Mouse (Mus musculus) hindbrain, embryonic 11.5 days (tissue): ENCODE results near the gene Opa3. TPM values are rescaled to one million over a fixed set of nuclear protein-coding genes. Genes with fewer than 3 reads are reported as not detected.
A peak's percentile ranks its signal among the peaks of the same experiment; 100 is the strongest.

Experiments used
- ATAC-seq: fragments of 200-750 bp; cut with Nextera tagmentation; 2 replicates; pipeline ENCODE4 v1.8.0; 2017; ENCODE audit warnings: mild to moderate bottlenecking, moderate TSS enrichment, moderate library complexity; ENCODE audit not compliant: low FRiP score
- DNase-seq: peaks from one replicate; pipeline ENCODE4 v3.0.0-alpha.2; 2015; ENCODE audit warnings: low spot score
- H3K27ac ChIP-seq: fragments of 300-500 bp; sonication (generic); 2 replicates; pipeline ENCODE4 v1.5.1; 2014; ENCODE audit warnings: mild to moderate bottlenecking, low read depth, low read length
- H3K27me3 ChIP-seq: fragments of 300-500 bp; sonication (generic); 2 replicates; pipeline ENCODE4 v1.6.1; 2014; ENCODE audit warnings: mild to moderate bottlenecking, low read length, moderate library complexity, mixed read lengths; ENCODE audit not compliant: control insufficient read depth, insufficient read depth
- H3K36me3 ChIP-seq: fragments of 300-500 bp; sonication (generic); 2 replicates; pipeline ENCODE4 v1.6.1; 2014; ENCODE audit warnings: mild to moderate bottlenecking, low read length, moderate library complexity, mixed read lengths; ENCODE audit not compliant: control insufficient read depth, insufficient read depth
- H3K4me1 ChIP-seq: fragments of 300-500 bp; sonication (generic); replicated peaks from 2 replicates; pipeline ENCODE4 v1.6.1; 2014; ENCODE audit warnings: low read length, mixed read lengths; ENCODE audit not compliant: control insufficient read depth, insufficient read depth
- H3K4me2 ChIP-seq: fragments of 300-500 bp; sonication (generic); replicated peaks from 2 replicates; pipeline ENCODE4 v1.6.1; 2014; ENCODE audit warnings: mild to moderate bottlenecking, low read depth, low read length
- H3K4me3 ChIP-seq: fragments of 300-500 bp; sonication (generic); 2 replicates; pipeline ENCODE4 v1.5.1; 2014; ENCODE audit warnings: low read depth, low read length
- H3K9ac ChIP-seq: fragments of 300-500 bp; sonication (generic); 2 replicates; pipeline ENCODE4 v1.6.1; 2014; ENCODE audit warnings: low read depth, low read length
- H3K9me3 ChIP-seq: fragments of 300-500 bp; sonication (generic); 2 replicates; pipeline ENCODE4 v1.6.1; 2016; ENCODE audit warnings: low read length; ENCODE audit not compliant: control insufficient read depth
- WGBS: fragments of 180-500 bp; shearing (Covaris S2); extraction: QIAGEN DNeasy Blood & Tissue Kit; methylation state at CpG from one replicate; pipeline ENCODE4 v1.1.7; 2014; 5-methylcytosine and 5-hydroxymethylcytosine counted together
- polyA plus RNA-seq: library from polyadenylated mRNA; unstranded; fragments of >200 nt; fragmentation: Nextera tagmentation; extraction: Ambion mirVana; gene quantifications from 2 replicates; pipeline ENCODE4 v1.2.1, GENCODE M21; 2014

Opa3 gene
- polyA plus RNA-seq, 1 experiment from 2014 or later, result 42.2 TPM

DNA sequence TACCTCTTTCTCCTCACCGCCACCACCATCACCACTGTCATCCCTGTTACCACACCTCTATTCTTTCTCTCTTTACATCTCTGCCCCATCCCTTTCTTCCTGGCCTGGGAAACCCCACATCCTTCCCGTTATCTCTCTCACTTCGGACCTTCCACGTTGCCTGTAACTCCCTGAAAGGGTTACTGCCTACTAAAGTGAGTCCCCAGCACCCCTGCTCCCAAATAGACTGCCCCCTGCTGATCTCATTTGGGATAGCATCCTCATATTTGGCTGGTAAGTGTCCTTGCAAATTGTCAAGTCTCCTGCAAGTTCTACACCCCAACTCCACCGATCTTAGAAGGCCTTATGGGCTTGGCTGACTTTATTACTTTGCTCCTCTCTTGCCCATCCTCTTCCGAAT lies 31.5 kb upstream of the Opa3 start:
- peak; percentile 66 for DNase-seq
- Histone ChIP-seq H3K36me3 (no peaks in the 10 kb centered on the region), H3K9ac (no peak overlapping the region), H3K4me2 (no peak overlapping the region), H3K27ac (no peak overlapping the region), H3K4me3 (no peak overlapping the region), H3K27me3 (no peaks in the 10 kb centered on the region; the same call in 1 of the 2 replicates), H3K4me1 (no peaks in the 10 kb centered on the region), H3K9me3 (no peaks in the 10 kb centered on the region)
- no peak for ATAC-seq
- WGBS, result 73% methylated on average over 6 of the region's 6 CpGs

DNA sequence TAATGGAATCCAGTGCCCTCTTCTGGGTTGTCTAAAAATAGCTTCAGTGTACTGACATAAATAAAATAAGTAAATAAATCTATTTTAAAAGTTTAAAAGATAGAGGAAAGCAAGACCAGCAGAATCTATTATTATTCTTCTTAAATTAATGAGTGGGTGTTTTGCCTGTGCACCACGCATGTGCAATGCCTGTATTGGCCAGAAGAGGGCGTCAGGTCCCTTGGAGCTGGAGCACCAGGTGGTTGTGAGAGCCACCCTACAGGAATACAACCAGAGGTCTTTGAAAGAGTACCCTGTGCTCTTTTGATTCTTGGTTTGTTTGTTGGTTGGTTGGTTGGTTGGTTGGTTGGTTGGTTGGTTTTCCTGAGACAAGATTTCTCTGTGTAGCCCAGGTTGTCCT lies 30.1 kb upstream of the Opa3 start:
- no peaks in the 10 kb centered on the region for H3K9me3 ChIP-seq
- 33% methylated on average over 2 of the region's 2 CpGs for WGBS
- H3K9ac ChIP-seq, result no peak overlapping the region
- ATAC-seq (no peak), DNase-seq (peak; percentile 41)
- H3K4me1 ChIP-seq, result no peaks in the 10 kb centered on the region
- H3K36me3 ChIP-seq, result no peaks in the 10 kb centered on the region
- no peaks in the 10 kb centered on the region; the same call in 1 of the 2 replicates for H3K27me3 ChIP-seq
- no peak overlapping the region for H3K4me2 ChIP-seq
- H3K27ac ChIP-seq, result no peak overlapping the region
- H3K4me3 ChIP-seq, result no peak overlapping the region

DNA sequence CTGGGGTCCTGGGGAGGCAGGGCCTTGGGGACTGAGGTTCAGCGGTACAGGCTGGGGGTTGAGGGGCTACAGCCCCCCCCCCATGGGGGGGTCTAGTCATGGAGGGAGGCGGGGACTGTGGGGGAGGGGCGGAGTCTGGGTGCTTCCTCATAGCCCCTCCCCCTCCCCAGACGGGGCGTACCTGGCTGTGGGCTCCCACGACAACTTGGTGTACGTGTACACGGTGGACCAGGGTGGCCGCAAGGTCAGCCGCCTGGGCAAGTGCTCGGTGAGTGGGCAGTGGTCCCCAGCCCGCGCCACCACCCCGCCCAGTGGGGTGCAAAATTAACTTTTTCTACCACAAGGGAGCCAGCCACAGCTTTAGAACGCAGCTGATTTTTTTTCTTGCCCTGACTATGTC lies 26.5 kb upstream of the Opa3 start:
- 0 out of 2 replicates have a peak, but pooled peaks have one; percentile 51 for ATAC-seq
- H3K27ac ChIP-seq, result no peak overlapping the region
- H3K27me3 ChIP-seq, result no peaks in the 10 kb centered on the region; the same call in 1 of the 2 replicates
- no peaks in the 10 kb centered on the region for H3K9me3 ChIP-seq
- H3K4me3 ChIP-seq, result no peak overlapping the region
- H3K9ac ChIP-seq, result no peak overlapping the region
- no peaks in the 10 kb centered on the region for H3K4me1 ChIP-seq
- DNase-seq, result no peak
- no peaks in the 10 kb centered on the region for H3K36me3 ChIP-seq
- 69% methylated on average over 14 of the region's 15 CpGs for WGBS
- H3K4me2 ChIP-seq, result no peak overlapping the region

DNA sequence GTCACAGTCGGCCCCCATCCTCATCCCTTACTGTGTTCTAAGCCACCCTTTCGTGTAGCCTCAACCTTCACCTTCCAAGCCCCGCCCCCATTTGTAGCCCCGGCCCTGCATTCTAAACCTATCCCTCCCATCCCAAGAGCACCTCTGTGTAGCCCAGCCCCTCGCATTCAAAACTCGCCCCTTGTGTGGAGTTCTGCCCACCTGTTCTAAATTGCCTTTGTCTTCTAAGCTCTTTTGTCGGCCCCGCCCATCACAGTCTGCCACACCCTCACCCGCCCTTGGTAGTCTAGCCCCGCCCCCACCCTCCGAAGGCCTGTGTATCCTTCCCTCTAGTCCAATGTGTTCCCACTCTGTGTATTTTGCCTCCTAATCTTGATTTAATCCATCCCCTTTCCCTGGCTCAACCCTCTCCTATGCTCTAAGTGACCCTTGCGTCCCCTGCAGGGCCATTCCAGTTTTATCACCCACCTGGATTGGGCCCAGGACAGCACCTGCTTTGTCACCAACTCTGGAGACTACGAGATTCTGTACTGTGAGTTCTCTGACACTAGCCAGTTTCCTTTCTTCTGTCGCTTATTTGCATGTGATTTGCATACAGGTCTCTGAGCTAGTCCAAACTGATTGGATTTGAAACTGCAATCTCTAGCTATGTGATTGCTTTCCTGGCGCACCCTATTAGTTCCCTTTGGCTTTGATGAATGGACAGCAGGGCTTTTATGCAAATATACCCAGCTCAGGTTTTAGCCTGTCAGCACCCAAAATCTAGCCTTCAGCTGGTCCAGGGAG lies 25.9 kb upstream of the Opa3 start:
- H3K27me3 ChIP-seq, result no peaks in the 10 kb centered on the region; the same call in 1 of the 2 replicates
- WGBS, result 57% methylated on average over 15 of the region's 15 CpGs
- H3K4me1 ChIP-seq, result no peaks in the 10 kb centered on the region
- H3K27ac ChIP-seq, result no peak overlapping the region
- DNase-seq, result no peak
- ATAC-seq, result no peak
- no peak overlapping the region for H3K4me3 ChIP-seq
- H3K9me3 ChIP-seq, result no peaks in the 10 kb centered on the region
- H3K4me2 ChIP-seq, result no peak overlapping the region
- no peaks in the 10 kb centered on the region for H3K36me3 ChIP-seq
- no peak overlapping the region for H3K9ac ChIP-seq

DNA sequence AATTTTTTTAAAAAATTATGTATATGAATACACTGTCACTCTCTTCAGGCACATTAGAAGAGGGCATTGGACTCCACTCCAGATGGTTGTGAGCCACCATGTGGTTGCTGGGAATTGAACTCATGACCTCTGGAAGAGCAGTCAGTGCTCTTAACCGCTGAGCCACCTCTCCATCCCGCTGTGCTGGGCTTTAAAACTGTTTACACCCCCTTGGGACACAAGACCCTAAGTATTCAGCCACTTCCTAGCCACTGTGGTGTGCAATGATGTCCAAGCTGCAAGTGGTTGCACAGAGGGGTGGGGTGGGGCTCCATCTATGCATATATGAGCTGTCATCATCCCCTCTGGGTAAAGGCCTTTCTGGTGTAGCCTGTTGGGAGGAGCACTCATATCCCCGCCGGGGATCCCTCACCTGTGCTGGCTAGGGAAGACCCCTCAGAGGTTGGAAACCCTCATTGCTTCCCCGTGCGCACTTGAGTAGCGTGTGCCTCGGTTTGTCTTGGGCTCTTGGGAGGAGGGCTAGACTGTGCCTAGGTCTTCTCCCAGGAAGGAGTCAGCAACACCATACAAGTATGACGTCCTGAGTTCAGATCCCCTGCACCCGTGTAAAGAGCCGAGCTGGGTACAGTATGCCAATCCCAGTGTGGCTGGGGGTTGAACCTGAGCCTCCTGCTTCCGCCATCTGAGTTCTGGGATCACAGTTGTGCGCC lies 19.8 kb upstream of the Opa3 start:
- H3K4me2 ChIP-seq, result no peak overlapping the region
- peaks cover 2% of the 10 kb centered on the region; the same call in 1 of the 2 replicates for H3K9me3 ChIP-seq
- no peak overlapping the region for H3K27ac ChIP-seq
- WGBS, result 82% methylated on average over 13 of the region's 13 CpGs
- H3K4me1 ChIP-seq, result no peaks in the 10 kb centered on the region
- ATAC-seq, result no peak
- H3K9ac ChIP-seq, result no peak overlapping the region
- H3K36me3 ChIP-seq, result no peaks in the 10 kb centered on the region
- no peak overlapping the region for H3K4me3 ChIP-seq
- H3K27me3 ChIP-seq, result no peaks in the 10 kb centered on the region; the same call in 1 of the 2 replicates
- no peak for DNase-seq

DNA sequence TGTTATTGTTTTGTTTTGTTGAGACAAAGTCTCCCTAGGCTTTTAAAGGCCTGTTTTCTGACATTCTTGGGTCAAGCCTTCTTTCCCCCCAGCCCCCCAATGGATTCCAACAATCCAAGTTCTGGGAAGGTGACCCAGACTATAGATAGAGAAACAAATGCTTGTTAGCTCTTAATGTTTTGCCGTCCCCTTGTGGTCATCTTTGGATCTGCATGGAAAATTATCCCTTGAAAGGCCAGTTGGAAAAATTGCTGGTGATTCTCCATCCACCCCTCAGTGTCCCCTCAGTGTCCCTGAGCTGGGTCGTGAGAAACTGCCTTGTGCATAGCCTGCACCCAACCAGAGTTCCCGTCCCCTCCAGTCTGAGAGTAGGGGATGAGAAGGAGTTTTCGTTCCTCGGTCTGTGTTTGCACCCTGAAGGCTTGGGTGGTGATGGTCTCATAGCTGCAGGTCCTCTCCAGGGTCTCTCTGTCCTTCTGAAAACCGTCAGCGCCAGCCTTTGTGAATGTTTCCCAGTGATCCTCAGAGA lies 19.1 kb upstream of the Opa3 start:
- no peaks in the 10 kb centered on the region for H3K4me1 ChIP-seq
- 53% methylated on average over 7 of the region's 7 CpGs for WGBS
- H3K9me3 ChIP-seq, result peaks cover 2% of the 10 kb centered on the region; the same call in 1 of the 2 replicates
- H3K27me3 ChIP-seq, result no peaks in the 10 kb centered on the region; the same call in 1 of the 2 replicates
- ATAC-seq, result no peak
- no peak overlapping the region for H3K4me3 ChIP-seq
- H3K27ac ChIP-seq, result no peak overlapping the region
- peak; percentile 77 for DNase-seq
- H3K4me2 ChIP-seq, result no peak overlapping the region
- no peak overlapping the region for H3K9ac ChIP-seq
- H3K36me3 ChIP-seq, result no peaks in the 10 kb centered on the region

DNA sequence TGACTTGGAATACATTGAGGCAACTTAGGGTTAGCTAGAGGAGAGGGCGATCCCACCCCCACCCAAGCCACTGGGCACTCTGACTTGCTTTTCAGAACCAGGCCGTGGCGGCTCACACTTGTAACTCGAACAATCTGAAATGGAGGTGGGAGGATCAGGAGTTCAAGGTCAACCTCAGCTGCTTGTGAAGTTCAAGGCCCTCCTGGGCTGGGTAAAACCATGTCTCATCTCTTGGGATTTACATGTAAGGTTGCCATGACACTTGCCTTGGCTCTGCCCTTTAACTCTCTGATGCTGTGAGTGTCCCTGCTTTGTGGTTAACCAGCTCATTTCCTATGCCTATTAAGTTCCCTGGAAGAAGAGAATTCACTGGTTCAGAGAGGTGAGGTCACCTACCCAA lies 18.6 kb upstream of the Opa3 start:
- ATAC-seq (no peak), DNase-seq (no peak)
- no peak overlapping the region for H3K9ac ChIP-seq
- no peaks in the 10 kb centered on the region for H3K36me3 ChIP-seq
- no peak overlapping the region for H3K27ac ChIP-seq
- H3K9me3 ChIP-seq, result peaks cover 2% of the 10 kb centered on the region; the same call in 1 of the 2 replicates
- H3K4me3 ChIP-seq, result no peak overlapping the region
- no peaks in the 10 kb centered on the region; the same call in none of the 2 replicates for H3K27me3 ChIP-seq
- H3K4me1 ChIP-seq, result no peaks in the 10 kb centered on the region
- no peak overlapping the region for H3K4me2 ChIP-seq
- WGBS, result 80% methylated on average over 4 of the region's 4 CpGs

DNA sequence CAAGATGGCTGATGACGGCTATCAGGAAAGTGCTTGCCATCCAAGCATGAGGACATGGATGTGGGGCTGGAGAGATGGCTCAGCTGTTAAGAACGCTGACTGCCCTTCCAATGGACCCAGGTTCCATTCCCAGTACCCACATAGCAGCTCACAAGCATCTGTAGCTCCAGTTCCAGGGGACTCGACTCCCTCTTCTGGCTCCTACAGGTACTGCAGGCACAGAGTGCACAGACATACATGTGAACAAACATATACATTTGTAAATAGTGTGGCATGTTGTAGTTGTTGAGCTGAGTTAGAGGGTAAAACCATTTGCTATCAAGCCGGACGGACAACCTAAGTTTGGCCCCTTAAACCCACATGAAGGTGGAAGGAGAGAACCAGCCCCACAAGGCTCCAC lies 18.1 kb upstream of the Opa3 start:
- Histone ChIP-seq H3K9ac (no peak overlapping the region), H3K9me3 (peaks cover 2% of the 10 kb centered on the region; the same call in 1 of the 2 replicates), H3K4me3 (no peak overlapping the region), H3K27ac (no peak overlapping the region), H3K36me3 (no peaks in the 10 kb centered on the region), H3K27me3 (no peaks in the 10 kb centered on the region; the same call in none of the 2 replicates), H3K4me2 (no peak overlapping the region), H3K4me1 (no peaks in the 10 kb centered on the region)
- ATAC-seq (no peak), DNase-seq (peak; percentile 24)
- WGBS, result 92% methylated on average over 5 of the region's 5 CpGs
